In genomic region chr7:96519216-96519615, GRCm38 (mm10) we compare ENCODE assay signal across 8 mouse cellular contexts.
DNase-seq lines count a peak whose midpoint lies in the region; ATAC-seq and TF ChIP-seq lines count a peak whose summit lies in the region.

No protein-coding gene starts in this region.

- no peak overlapping the region for H3K9ac ChIP-seq in midbrain, embryonic 15.5 days

- H3K9me3 ChIP-seq in midbrain, embryonic 15.5 days = no peaks in the 10 kb centered on the region

- no peaks in the 10 kb centered on the region for H3K4me1 ChIP-seq in midbrain, embryonic 15.5 days

- peak; percentile 28 for ATAC-seq in midbrain, embryonic 15.5 days (replicated peaks)

- H3K36me3 ChIP-seq in midbrain, embryonic 15.5 days (replicated peaks) = no peaks in the 10 kb centered on the region

- 2% methylated on average over 2 of the region's 2 CpGs for WGBS in midbrain, embryonic 15.5 days

- intact Hi-C loops in left cerebral cortex, adult 2 months (cut with DNase I) = loop anchor here (1.0 kb wide), 1 partner anchor 396 kb away; no protein-coding TSS in a partner anchor
- intact Hi-C loops in gastrocnemius, postnatal 14 days (cut with DNase I; ENCODE audit: low total_unique reads) = loop anchor here (5.0 kb wide), 1 partner anchor 393 kb away; no protein-coding TSS in a partner anchor

- peak; percentile 88 for TF ChIP-seq CTCF in left cerebral cortex, adult 2 months (IDR thresholded peaks at IDR 0.05)

- H3K4me2 ChIP-seq in midbrain, embryonic 15.5 days = no peak overlapping the region

- no peak overlapping the region for H3K4me3 ChIP-seq in left cerebral cortex, adult 2 months
- no peak overlapping the region for H3K4me3 ChIP-seq in midbrain, embryonic 15.5 days

- no peak overlapping the region; the same call in 1 of the 2 replicates for H3K27ac ChIP-seq in left cerebral cortex, adult 2 months
- H3K27ac ChIP-seq in midbrain, embryonic 15.5 days = no peak overlapping the region

- H3K27me3 ChIP-seq in midbrain, embryonic 15.5 days (replicated peaks) = no peaks in the 10 kb centered on the region

- DNase-seq in left cerebral cortex, adult 2 months (ENCODE audit: extremely low spot score in 1 of 2, low spot score in 2 of 2) = no peak
- no peak for DNase-seq in left cerebral cortex, adult 8-10 months (ENCODE audit: low spot score in 2 of 2)
- peak; percentile 12 for DNase-seq in MEL-GATA-1-ER (ENCODE audit: extremely low read depth, low read depth)
- DNase-seq in cerebellum, postnatal 10 days = peak; percentile 57 to 72
- DNase-seq in heart, postnatal 4 days = peak; percentile 41
- no peak for DNase-seq in gastrocnemius, postnatal 14 days
- DNase-seq in layer of hippocampus, postnatal 14 days (ENCODE audit: low spot score in 2 of 2) = no peak

Comparison
In these comparisons a context has a peak if more than half of its experiments do, and no peak if none do; other contexts are left out.
1. DNase-seq: peak in MEL-GATA-1-ER (single experiment), cerebellum, postnatal 10 days (2 of 2) and heart, postnatal 4 days (single experiment); none in left cerebral cortex, adult 2 months (0 of 2), left cerebral cortex, adult 8-10 months (0 of 2), gastrocnemius, postnatal 14 days (single experiment) and layer of hippocampus, postnatal 14 days (0 of 2).